Mouse (Mus musculus): ENCODE measurements around the gene Sh2d5.

Sh2d5 gene

GRCm38 (mm10) chr4:138261843-138262681 is 11.9 kb downstream of the Sh2d5 start:
- peak; percentile 88 for DNase-seq (ENCODE audit: low read depth)

- DNase-seq (ENCODE audit: low read depth): no peak
These were observed 17.7 kb downstream of the Sh2d5 start for GRCm38 (mm10) chr4:138267869-138268268.

DNA sequence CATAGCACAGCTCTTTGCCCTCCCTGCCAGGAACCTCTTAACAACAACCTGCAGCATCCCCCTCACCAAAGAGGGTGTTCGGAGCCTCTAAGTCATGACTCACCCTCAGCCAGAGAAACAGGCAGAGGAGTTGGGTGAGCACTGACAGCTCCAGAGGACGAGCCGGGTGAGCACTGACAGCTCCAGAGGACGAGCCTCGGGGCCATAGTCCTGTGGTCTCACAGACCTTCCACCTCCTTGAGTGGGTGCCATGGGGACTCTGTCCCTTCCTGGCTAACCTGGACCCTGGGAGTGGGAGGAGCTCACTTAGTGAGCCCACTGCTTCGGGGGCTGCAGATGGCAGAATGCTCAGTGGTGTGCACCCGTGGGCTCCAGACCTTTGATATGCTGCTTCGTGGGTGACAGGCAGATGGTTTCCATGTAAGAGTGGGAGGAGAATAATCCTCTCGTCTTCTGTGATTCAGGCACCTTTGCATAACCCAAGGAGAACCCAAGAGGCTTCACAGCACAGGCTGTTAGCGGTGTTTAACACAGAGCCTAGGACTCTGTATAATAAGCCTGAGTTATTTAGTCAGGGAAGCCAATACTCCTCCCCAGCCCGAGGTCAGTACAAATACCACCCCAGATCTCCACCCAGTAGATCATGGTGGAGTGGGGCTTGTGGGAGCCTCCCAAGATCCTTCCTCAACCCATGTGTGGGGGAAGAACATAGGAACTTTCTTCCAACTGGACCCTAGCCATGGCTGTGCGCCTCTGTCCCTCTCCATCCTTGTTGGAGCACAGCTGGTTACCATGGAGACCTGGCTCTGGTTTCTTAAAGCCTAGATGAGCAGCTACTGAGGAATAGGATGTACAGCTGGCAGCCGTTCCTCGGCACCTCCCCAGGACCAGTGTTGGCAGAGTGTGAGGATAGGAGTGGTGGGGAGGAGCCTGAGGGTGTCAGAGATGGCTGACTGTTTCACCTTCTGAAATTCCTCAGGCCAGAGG is 22.1 kb downstream of the Sh2d5 start:
- no peak for DNase-seq (ENCODE audit: low read depth)

GRCm38 (mm10) chr4:138278346-138278745 is 28.1 kb downstream of the Sh2d5 start:
- DNase-seq (ENCODE audit: low read depth): no peak

DNA sequence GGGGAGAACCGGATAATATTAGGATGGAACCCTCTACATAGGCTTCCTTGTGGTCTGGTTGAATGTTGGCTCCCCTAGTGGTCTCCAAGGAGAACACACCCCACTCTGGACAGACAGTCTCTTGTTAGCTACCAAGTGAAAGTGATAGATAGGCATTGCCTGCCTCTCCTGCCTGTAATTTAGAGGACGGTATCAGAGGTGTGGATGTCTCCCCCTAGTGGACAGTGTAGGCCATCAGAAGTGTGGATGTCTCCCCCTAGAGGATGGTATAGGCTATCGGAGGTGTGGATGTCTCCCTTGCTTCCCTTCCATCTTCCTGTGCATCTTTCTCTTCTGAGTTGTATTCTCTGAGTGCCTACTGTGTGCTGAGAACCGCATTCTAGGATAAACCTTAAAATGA is 32.6 kb downstream of the Sh2d5 start:
- DNase-seq (ENCODE audit: low read depth): peak; percentile 93

DNA sequence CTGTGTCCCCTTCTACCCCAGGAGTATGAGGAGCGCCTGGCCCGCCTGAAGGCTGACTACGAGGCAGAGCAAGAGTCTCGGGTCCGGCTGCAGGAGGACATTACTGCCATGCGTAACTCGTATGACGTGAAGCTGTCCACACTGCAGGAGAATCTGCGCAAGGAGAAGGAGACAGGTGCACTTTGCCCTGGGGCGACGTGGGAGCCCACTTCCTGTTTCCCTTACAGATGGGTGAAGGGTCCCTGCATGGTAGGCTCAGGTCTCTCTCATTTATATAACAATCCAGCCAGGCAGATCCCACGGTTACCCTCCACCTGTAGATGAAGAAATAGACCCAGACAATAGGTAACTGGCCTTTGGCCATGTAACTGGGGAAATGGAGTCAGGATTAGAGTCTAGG is 36.2 kb downstream of the Sh2d5 start:
- no peak for DNase-seq (ENCODE audit: low read depth)

DNA sequence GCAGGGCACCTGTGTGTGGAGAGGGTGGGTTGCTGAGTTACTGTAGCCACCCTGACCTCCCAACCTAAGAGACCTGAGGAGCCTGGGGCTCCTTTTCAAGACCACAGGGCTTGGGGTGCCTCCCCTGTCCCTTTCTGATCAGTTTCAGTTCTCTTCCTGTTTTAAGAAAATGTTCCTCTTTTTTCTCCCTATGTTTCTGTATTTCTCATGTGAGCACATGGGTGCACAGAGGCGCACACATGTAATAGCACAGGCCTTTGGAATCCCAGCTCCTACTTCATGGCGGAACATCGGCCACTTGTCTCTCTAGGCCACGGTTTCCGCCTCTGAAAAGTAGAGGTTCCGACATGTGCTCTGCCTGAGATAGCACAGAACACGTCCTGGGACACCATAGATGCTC is 38.5 kb downstream of the Sh2d5 start:
- DNase-seq (ENCODE audit: low read depth): no peak

DNA sequence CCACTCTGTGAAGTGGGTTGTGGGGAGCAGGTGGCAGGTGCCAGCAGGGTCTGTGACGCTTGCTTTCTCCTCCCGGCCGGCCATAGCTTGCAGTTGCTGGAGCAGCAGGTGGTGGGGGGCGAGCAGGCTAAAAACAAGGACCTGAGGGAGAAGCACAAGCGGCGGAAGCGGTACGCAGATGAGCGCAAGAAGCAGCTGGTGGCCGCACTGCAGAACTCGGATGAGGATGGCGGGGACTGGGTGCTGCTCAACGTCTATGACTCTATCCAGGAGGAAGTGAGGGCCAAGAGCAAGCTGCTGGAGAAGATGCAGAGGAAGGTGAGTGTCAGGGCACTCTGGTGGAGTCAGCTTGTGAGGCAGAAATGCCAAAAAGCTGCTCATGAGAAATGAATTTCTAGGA is 41.8 kb downstream of the Sh2d5 start:
- no peak for DNase-seq (ENCODE audit: low read depth)

- no peak for DNase-seq (ENCODE audit: low read depth)
These were observed 43.2 kb downstream of the Sh2d5 start for GRCm38 (mm10) chr4:138293261-138293948.

DNA sequence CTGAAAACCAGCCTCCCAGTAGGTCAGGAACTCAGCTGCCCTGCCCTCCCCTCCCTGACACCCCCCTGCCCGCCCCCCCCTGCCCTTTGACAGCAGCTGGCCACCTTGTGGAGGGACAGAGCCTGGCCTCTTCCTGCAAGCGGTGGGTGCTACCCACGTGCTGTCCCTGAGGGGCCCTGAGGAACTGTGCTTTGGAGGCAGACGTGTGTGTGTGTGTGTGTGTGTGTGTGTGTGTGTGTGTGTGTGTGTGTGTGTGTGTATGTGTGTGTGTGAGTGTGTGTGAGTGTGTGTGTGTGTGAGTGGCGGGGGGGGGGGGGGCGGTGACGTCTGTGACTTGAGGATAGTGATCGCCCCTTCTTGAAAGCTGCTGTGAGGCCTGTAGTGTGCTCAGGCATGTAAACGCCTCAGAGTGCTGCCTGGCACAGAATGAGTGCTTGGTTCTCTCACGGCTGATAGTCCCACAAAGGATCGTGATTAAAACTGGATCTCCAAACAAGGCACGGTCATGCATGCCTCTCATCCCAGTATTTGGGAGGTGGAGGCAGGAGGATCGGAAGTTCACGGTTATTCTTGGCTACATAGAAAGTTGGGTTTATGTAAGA is 43.8 kb downstream of the Sh2d5 start:
- no peak for DNase-seq (ENCODE audit: low read depth)

GRCm38 (mm10) chr4:138301271-138301780 is 51.1 kb downstream of the Sh2d5 start:
- no peak for DNase-seq (ENCODE audit: low read depth)

- no peak for DNase-seq (ENCODE audit: low read depth)
These were observed 52.8 kb downstream of the Sh2d5 start for GRCm38 (mm10) chr4:138303011-138303410.

DNA sequence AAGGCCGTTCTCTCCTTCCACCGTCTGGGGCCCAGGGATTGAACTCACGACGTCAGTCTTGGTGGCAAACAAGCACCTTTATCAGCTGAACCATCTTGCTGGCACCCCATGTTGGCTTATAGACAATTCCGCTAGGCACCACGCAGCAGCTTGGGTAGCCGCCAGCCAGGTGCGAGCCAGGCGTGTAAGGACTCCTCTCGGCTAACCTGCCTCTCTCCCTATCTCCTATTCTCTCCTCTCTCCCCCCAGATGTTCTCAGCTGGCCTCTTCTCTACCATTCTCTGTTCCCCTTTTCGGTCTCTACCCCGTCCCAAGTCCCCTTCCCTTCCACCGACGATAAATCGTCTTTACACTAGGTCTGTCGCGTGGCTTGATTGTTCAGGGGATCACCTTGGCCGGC is 53.5 kb downstream of the Sh2d5 start:
- DNase-seq (ENCODE audit: low read depth): no peak

GRCm38 (mm10) chr4:138304340-138305104 is 54.3 kb downstream of the Sh2d5 start, which contains the start of gene Ddost:
Gene Ddost, plus strand, starts transcription at chr4:138304730.
- peak; percentile 98 for DNase-seq (ENCODE audit: low read depth)

DNA sequence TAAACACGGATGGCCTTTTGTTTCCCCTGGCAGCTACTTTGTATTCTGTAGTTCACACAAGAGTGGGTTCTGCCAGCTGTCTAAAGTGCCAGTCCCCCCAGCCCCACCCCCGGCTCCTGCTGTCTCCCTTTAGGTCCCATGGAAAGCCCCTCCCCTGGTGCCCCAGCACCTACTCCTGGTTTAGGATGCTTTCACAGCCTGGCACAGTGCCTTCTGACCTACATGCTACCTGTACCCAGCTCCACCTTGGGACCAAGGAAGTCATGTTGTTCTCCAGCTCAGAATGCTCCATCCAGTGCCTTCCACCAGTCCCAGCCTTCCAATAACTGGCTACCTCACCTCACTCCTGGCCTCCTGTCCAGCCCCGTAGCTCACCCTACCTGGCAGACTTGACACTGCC is 56.8 kb downstream of the Sh2d5 start:
- DNase-seq (ENCODE audit: low read depth): no peak

DNA sequence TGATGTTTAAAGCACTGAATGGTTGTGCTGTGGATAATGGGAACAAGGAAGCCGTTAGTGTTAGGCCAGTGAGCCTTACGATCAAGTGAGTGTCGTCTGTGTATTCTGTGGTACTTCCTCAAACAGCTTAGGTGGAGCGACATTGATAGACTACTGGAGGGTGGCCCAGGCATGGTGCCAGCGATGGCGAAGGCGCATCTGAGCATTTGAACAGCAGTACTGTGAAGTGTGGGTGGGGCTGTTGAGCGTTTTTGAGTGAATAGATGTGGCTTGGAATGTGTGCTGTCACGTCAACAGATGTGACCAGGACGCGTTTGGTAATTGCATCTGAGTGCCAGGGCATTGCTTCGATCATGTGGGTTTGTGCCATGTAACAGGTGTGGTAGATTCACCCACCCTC is 57.5 kb downstream of the Sh2d5 start:
- no peak for DNase-seq (ENCODE audit: low read depth)

- no peak for DNase-seq (ENCODE audit: low read depth)
These were observed 60.2 kb downstream of the Sh2d5 start for GRCm38 (mm10) chr4:138310311-138310910.

All from naive thymus-derived CD4-positive, alpha-beta T cell, adult 2 months (primary cell).